Mouse (Mus musculus): ENCODE measurements around the gene Gpr183. TPM values are rescaled to one million over a fixed set of nuclear protein-coding genes. Genes with fewer than 3 reads are reported as not detected.

Gpr183 gene
- polyA plus RNA-seq, 1 experiment from 2014 or later, result 1.3 TPM

DNA sequence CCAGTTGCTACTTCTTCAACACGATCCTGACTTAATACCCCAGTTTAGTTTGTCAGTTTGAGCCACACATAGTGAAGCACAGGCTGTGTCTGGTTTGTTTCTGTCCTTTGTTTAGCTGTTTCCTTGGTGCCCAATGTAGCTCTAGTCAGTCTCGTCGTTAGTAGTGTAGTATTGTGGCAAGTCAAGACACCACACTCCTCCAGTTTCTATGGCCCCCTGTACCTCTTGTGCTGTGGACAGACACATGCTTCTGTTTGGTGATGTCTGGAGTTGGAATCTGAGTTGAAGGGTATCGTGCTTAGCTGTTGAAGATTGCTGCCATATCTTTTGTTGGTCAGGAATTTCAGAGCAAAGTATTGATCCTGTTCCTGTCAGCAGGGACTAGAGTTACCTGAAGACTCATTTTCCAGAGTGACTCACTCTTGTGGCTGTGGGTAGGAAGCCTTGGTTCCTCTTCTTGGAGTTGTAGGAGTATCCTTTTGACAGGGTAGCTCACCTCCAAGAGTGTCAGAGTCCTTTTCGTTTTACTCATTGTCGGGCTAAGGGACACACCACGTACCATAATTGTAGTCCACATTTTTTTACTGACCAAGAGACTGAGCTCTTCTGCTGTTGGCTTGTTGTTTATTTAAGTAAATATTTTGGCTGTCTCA, 34.1 kb downstream of the Gpr183 start:
- H3K4me2 ChIP-seq (ENCODE audit: low read length), result no peak overlapping the region
- no peaks in the 10 kb centered on the region for H3K4me1 ChIP-seq (replicated peaks; ENCODE audit: control insufficient read depth, insufficient read depth, low read length)
- H3K4me3 ChIP-seq (replicated peaks; ENCODE audit: low read length), result no peak overlapping the region
- H3K36me3 ChIP-seq (ENCODE audit: control insufficient read depth, insufficient read depth), result 0 out of 2 replicates have a peak, but pooled peaks cover 2% of the 10 kb centered on the region
- H3K9me3 ChIP-seq (ENCODE audit: control insufficient read depth, low read length), result no peaks in the 10 kb centered on the region
- ATAC-seq, result no peak
- no peak overlapping the region for H3K9ac ChIP-seq (replicated peaks; ENCODE audit: low read depth, low read length)
- 65% methylated on average over 7 of the region's 7 CpGs for whole genome bisulfite sequencing
- no peak overlapping the region for H3K27ac ChIP-seq (ENCODE audit: low read length)
- H3K27me3 ChIP-seq (replicated peaks; ENCODE audit: control insufficient read depth, insufficient read depth, low read length), result no peaks in the 10 kb centered on the region

DNA sequence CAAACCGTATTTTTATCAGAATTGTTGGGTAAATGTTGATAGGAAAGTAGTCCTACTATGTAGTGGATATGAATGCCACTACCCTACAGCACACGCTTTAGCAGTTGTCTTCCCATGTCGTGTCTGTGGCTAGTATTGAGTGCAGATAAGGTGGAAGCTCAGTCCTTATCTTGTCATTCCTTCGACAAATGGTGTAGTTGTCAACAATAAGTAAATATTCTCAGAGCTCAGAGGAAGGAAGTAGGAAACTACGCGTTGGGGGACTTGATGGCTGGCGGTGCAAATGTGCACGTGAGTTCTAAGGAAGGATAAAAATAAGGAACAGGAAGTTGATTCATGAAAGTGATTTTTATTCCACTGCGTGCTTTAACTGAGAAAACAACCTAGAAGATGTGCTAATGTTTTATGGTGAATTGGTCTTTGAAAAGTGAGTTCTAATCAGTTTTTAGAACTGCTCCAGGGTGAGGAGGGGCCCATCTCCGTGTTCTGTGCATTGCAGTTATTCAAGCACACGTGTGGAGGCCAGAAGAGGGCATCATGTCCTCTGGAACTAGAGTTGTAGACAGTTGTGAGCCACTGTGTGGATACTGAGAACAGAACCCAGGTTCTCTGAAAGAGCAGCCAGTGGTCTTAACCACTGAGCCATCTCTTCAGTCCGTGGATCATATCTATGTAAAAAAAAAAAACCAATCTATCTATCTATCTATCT, 35.6 kb downstream of the Gpr183 start:
- H3K4me3 ChIP-seq (replicated peaks; ENCODE audit: low read length), result no peak overlapping the region
- H3K27me3 ChIP-seq (replicated peaks; ENCODE audit: control insufficient read depth, insufficient read depth, low read length), result no peaks in the 10 kb centered on the region
- 0 out of 2 replicates have a peak, but pooled peaks cover 4% of the 10 kb centered on the region for H3K4me1 ChIP-seq (replicated peaks; ENCODE audit: control insufficient read depth, insufficient read depth, low read length)
- no peak for ATAC-seq
- no peaks in the 10 kb centered on the region for H3K9me3 ChIP-seq (ENCODE audit: control insufficient read depth, low read length)
- 0 out of 2 replicates have a peak, but pooled peaks cover 2% of the 10 kb centered on the region for H3K36me3 ChIP-seq (ENCODE audit: control insufficient read depth, insufficient read depth)
- H3K27ac ChIP-seq (ENCODE audit: low read length), result no peak overlapping the region
- H3K9ac ChIP-seq (replicated peaks; ENCODE audit: low read depth, low read length), result no peak overlapping the region
- 90% methylated on average over 12 of the region's 12 CpGs for WGBS
- no peak overlapping the region for H3K4me2 ChIP-seq (ENCODE audit: low read length)

DNA sequence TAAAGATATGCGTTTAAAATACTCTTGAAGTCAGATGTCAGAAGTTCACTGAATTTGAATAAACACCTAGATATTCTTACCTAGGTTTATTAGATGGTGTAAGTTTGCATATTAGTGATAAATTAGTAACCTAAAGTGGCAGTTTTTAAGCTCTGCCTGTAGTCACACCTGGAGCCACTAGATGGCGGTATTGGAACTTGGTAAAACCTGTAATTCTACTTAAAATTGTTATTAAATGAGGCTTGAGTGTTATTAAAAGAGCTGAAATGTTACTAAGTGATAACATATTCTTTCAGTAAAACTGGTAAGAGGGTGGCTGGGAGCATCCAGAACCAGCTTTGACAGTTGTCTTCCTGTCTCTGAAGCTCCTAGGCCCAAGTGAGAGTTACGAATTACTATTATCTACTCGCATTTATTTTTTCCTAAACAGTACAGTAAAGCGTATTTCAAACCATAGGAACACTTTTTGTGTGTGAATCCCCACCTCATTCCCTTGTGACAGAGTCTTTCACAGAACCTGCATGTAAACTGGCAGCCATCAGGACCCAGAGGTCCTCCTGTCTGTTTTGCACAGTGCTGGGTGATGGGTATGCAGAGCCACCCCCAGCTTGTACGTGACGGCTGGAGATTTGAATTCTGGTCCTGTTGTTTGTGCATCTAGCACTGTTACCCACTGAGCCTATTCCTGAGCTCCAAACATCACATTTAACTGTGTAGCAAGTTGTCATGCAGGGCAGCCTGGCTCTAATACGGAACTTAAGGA, 36.4 kb downstream of the Gpr183 start:
- H3K9me3 ChIP-seq (ENCODE audit: control insufficient read depth, low read length), result no peaks in the 10 kb centered on the region
- no peak overlapping the region for H3K4me2 ChIP-seq (ENCODE audit: low read length)
- H3K36me3 ChIP-seq (ENCODE audit: control insufficient read depth, insufficient read depth), result no peaks in the 10 kb centered on the region
- H3K9ac ChIP-seq (replicated peaks; ENCODE audit: low read depth, low read length), result no peak overlapping the region
- no peaks in the 10 kb centered on the region for H3K27me3 ChIP-seq (replicated peaks; ENCODE audit: control insufficient read depth, insufficient read depth, low read length)
- ATAC-seq, result no peak
- H3K4me1 ChIP-seq (replicated peaks; ENCODE audit: control insufficient read depth, insufficient read depth, low read length), result 0 out of 2 replicates have a peak, but pooled peaks cover 4% of the 10 kb centered on the region
- no peak overlapping the region for H3K27ac ChIP-seq (ENCODE audit: low read length)
- 72% methylated on average over 8 of the region's 8 CpGs for WGBS
- H3K4me3 ChIP-seq (replicated peaks; ENCODE audit: low read length), result no peak overlapping the region

DNA sequence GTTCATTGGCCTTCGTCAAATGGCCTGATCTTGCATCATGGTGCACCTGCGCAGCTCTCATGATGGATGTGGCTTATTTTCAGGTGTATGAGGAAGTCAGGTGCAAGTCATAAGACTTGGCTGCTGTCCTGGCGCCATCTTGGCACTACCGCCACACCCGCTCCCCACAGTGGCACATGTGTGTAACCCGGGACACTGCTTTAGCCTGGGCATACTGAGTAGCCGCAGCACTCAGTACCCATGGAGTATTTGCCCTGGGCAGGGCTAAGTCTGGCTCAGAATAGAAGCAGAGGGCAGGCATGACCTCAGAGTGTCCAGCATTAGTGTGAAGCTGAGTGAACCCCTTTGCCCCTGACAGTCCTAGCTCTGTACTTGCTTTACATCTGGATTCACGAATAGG, 37.5 kb downstream of the Gpr183 start:
- 91% methylated on average over 8 of the region's 8 CpGs for WGBS
- Histone ChIP-seq H3K9me3 (ENCODE audit: control insufficient read depth, low read length) (no peaks in the 10 kb centered on the region), H3K9ac (replicated peaks; ENCODE audit: low read depth, low read length) (no peak overlapping the region), H3K4me3 (replicated peaks; ENCODE audit: low read length) (no peak overlapping the region), H3K4me1 (replicated peaks; ENCODE audit: control insufficient read depth, insufficient read depth, low read length) (0 out of 2 replicates have a peak, but pooled peaks cover 4% of the 10 kb centered on the region), H3K27ac (ENCODE audit: low read length) (no peak overlapping the region), H3K36me3 (ENCODE audit: control insufficient read depth, insufficient read depth) (no peaks in the 10 kb centered on the region), H3K27me3 (replicated peaks; ENCODE audit: control insufficient read depth, insufficient read depth, low read length) (no peaks in the 10 kb centered on the region), H3K4me2 (ENCODE audit: low read length) (no peak overlapping the region)
- ATAC-seq, result 0 out of 2 replicates have a peak, but pooled peaks have one; percentile 33

DNA sequence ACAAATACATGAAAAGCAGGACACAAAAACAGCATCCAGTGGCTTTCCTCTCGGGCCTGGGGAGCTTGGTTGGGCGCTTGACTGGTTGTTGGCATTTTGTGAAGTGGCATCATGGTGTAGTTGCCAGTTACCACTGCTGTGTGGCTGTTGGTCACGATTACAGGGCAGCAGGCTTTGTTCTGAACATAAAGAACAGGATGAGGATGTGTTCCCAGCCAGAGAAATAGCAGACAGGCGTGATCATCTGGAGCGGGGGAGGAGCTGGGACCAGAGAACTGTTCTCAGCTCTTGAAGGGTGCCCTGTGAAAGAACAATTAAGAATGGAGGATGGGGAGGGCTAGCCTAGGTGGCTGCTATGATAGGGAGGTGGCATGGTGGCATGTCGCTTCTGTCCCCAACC, 38.1 kb downstream of the Gpr183 start:
- no peak overlapping the region for H3K4me2 ChIP-seq (ENCODE audit: low read length)
- H3K36me3 ChIP-seq (ENCODE audit: control insufficient read depth, insufficient read depth), result no peaks in the 10 kb centered on the region
- H3K27me3 ChIP-seq (replicated peaks; ENCODE audit: control insufficient read depth, insufficient read depth, low read length), result no peaks in the 10 kb centered on the region
- no peak overlapping the region for H3K4me3 ChIP-seq (replicated peaks; ENCODE audit: low read length)
- 0 out of 2 replicates have a peak, but pooled peaks cover 4% of the 10 kb centered on the region for H3K4me1 ChIP-seq (replicated peaks; ENCODE audit: control insufficient read depth, insufficient read depth, low read length)
- 83% methylated on average over 6 of the region's 6 CpGs for WGBS
- no peak overlapping the region for H3K9ac ChIP-seq (replicated peaks; ENCODE audit: low read depth, low read length)
- no peak overlapping the region for H3K27ac ChIP-seq (ENCODE audit: low read length)
- ATAC-seq, result no peak
- no peaks in the 10 kb centered on the region for H3K9me3 ChIP-seq (ENCODE audit: control insufficient read depth, low read length)

DNA sequence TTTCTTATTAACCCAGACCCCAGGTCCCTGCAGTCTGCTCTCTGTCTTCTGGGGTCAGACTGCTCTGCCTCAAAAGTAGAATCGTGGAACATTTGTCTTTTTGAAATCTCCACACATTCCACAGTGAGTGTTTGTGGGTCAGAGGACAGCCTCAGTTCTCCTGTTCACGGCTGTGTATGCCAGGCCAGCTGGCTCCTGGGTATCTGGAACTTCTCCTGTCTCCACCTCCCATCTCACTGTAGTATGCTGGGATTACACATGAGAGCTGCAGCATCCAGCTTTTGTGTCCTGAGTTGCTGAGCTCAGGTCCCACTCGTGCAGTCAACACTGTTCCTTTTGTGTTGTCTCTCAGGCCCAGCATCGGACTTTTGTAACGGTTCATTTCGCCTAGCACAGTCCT, 40.1 kb downstream of the Gpr183 start:
- Histone ChIP-seq H3K4me1 (replicated peaks; ENCODE audit: control insufficient read depth, insufficient read depth, low read length) (0 out of 2 replicates have a peak, but pooled peaks cover 4% of the 10 kb centered on the region), H3K9ac (replicated peaks; ENCODE audit: low read depth, low read length) (no peak overlapping the region), H3K36me3 (ENCODE audit: control insufficient read depth, insufficient read depth) (no peaks in the 10 kb centered on the region), H3K4me2 (ENCODE audit: low read length) (no peak overlapping the region), H3K4me3 (replicated peaks; ENCODE audit: low read length) (no peak overlapping the region), H3K27ac (ENCODE audit: low read length) (no peak overlapping the region), H3K9me3 (ENCODE audit: control insufficient read depth, low read length) (no peaks in the 10 kb centered on the region), H3K27me3 (replicated peaks; ENCODE audit: control insufficient read depth, insufficient read depth, low read length) (no peaks in the 10 kb centered on the region)
- 81% methylated on average over 6 of the region's 6 CpGs for WGBS
- ATAC-seq, result no peak

DNA sequence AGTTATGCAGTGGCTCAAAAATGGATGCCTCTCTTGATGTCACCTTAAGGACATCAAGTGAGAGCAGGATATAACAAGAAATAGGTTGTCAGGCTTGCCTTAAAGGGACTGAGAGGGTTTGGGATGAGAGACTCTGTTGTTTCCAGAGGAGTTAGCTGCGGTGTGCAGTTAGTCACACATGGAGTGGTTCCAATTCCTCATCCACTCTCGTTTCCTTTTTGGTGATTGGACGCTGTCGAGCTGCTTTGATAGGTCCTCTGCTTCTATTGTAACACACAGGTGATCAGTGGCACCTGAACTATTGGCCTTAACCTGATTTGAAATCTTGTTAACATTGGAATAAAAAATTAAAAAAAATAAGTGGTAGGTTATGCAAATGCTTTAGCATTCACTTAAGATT, 42.3 kb downstream of the Gpr183 start:
- no peaks in the 10 kb centered on the region for H3K27me3 ChIP-seq (replicated peaks; ENCODE audit: control insufficient read depth, insufficient read depth, low read length)
- WGBS, result 82% methylated on average over 4 of the region's 4 CpGs
- ATAC-seq, result no peak
- 0 out of 2 replicates have a peak, but pooled peaks cover 4% of the 10 kb centered on the region for H3K4me1 ChIP-seq (replicated peaks; ENCODE audit: control insufficient read depth, insufficient read depth, low read length)
- H3K9me3 ChIP-seq (ENCODE audit: control insufficient read depth, low read length), result no peaks in the 10 kb centered on the region
- H3K27ac ChIP-seq (ENCODE audit: low read length), result no peak overlapping the region
- no peaks in the 10 kb centered on the region; the same call in 1 of the 2 replicates for H3K36me3 ChIP-seq (ENCODE audit: control insufficient read depth, insufficient read depth)
- H3K4me2 ChIP-seq (ENCODE audit: low read length), result no peak overlapping the region
- H3K4me3 ChIP-seq (replicated peaks; ENCODE audit: low read length), result no peak overlapping the region
- no peak overlapping the region for H3K9ac ChIP-seq (replicated peaks; ENCODE audit: low read depth, low read length)

DNA sequence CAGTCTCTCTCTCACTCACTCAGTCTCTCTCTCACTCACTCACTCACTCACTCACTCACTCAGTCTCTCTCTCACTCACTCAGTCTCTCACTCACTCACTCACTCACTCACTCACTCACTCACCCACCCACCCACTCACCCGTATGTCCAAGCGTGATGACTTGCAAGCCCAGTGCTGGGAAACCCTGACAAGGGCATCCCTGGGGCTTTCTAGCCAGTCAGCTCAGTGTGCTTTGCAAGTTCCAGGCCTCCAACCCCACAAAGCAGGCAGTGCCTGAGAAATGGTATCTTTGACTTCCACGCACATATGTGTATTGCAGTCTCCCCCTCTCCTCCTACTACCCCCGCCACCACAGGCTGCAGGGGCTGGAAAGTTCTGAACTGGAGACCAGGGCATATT, 43.0 kb downstream of the Gpr183 start:
- H3K9me3 ChIP-seq (ENCODE audit: control insufficient read depth, low read length), result no peaks in the 10 kb centered on the region
- H3K4me3 ChIP-seq (replicated peaks; ENCODE audit: low read length), result no peak overlapping the region
- H3K4me1 ChIP-seq (replicated peaks; ENCODE audit: control insufficient read depth, insufficient read depth, low read length), result 0 out of 2 replicates have a peak, but pooled peaks cover 4% of the 10 kb centered on the region
- H3K27me3 ChIP-seq (replicated peaks; ENCODE audit: control insufficient read depth, insufficient read depth, low read length), result no peaks in the 10 kb centered on the region
- H3K36me3 ChIP-seq (ENCODE audit: control insufficient read depth, insufficient read depth), result no peaks in the 10 kb centered on the region; the same call in 1 of the 2 replicates
- H3K27ac ChIP-seq (ENCODE audit: low read length), result no peak overlapping the region
- 90% methylated on average over 4 of the region's 4 CpGs for WGBS
- H3K9ac ChIP-seq (replicated peaks; ENCODE audit: low read depth, low read length), result no peak overlapping the region
- no peak for ATAC-seq
- no peak overlapping the region for H3K4me2 ChIP-seq (ENCODE audit: low read length)

DNA sequence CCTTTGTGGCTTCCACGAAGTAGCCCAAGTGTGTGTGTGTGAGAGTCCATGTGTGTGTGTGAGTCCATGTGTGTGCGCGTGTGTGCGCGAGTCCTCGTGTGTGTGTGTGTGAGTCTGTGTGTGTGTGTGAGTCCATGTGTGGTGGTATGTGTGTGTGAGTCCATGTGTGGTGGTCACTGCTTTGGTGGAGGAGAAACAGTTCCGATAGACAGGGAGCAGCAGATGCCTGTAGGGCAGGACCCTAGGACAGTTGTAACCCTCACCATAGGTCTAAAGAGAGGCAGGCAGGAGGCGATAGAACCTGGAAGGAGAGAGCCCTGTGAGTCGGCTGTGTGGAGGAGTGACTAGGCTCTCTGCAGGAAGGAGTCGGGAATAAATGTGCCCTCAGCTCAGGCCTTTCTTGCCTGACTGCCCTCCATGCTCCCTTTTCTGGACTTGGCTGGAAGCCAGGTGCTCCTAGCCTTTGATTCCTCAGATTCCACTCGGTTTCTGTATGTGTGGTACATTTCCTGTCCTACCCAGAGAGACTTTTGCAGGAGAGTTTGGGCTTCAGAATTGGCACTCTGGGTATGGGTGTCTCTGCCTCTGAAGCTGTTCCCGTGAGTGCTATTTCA, 44.4 kb downstream of the Gpr183 start:
- ATAC-seq, result no peak
- Histone ChIP-seq H3K9ac (replicated peaks; ENCODE audit: low read depth, low read length) (no peak overlapping the region), H3K27ac (ENCODE audit: low read length) (no peak overlapping the region), H3K4me1 (replicated peaks; ENCODE audit: control insufficient read depth, insufficient read depth, low read length) (0 out of 2 replicates have a peak, but pooled peaks cover 4% of the 10 kb centered on the region), H3K36me3 (ENCODE audit: control insufficient read depth, insufficient read depth) (no peaks in the 10 kb centered on the region; the same call in 1 of the 2 replicates), H3K9me3 (ENCODE audit: control insufficient read depth, low read length) (no peaks in the 10 kb centered on the region), H3K4me3 (replicated peaks; ENCODE audit: low read length) (no peak overlapping the region), H3K4me2 (ENCODE audit: low read length) (no peak overlapping the region), H3K27me3 (replicated peaks; ENCODE audit: control insufficient read depth, insufficient read depth, low read length) (no peaks in the 10 kb centered on the region)
- WGBS, result 77% methylated on average over 12 of the region's 12 CpGs

Data from forebrain, embryonic 16.5 days (tissue).